17 mouse cellular contexts compared by ENCODE assay signal in the genomic region with DNA sequence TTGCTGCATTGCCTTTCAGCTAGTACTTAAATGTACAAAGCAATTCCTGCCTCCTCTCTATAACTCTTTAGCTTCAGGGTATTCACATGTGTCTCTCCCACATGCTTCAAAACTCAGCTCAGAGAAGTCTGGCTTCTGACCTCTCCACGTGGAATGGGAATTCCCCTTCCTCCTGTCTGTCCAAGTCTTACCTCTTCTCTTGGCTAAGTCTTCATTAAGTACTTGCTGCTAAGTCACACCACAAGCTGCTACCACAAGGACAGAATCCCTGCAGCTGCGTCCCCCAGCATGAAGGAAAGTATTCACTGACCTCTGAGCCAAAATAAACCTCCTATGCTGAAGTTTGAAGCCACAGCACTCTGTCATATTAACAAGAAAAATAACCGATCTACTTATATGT.
"Had no signal": no experiment of that assay in that cellular context is flagged by ENCODE, and none has a peak within 500 bp of the region (broad histone marks: within the 10 kb centered on the region; RNA-seq: fewer than 3 reads in every experiment).

No protein-coding gene starts in this region.

- H3K9ac ChIP-seq: limb, embryonic 13.5 days; liver, embryonic 12.5 days; lung, embryonic 14.5 days; neural tube, embryonic 15.5 days had no signal

- DNase-seq: kidney, adult 8-10 months; kidney, postnatal 10 days; kidney, postnatal 4 days; lung, embryonic 14.5 days; lung, postnatal 10 days; lung, postnatal 4 days; midbrain, embryonic 14.5 days; right cerebral cortex, adult 18-20 months; right cerebral cortex, postnatal 25 days; thymus, adult 18-20 months; thymus, postnatal 25 days had no signal

- H3K27me3 ChIP-seq: limb, embryonic 13.5 days; liver, embryonic 12.5 days; neural tube, embryonic 15.5 days had no signal

- H3K4me3 ChIP-seq: layer of hippocampus, adult 2 months; limb, embryonic 13.5 days; liver, embryonic 12.5 days; midbrain, embryonic 10.5 days; myocyte; neural tube, embryonic 15.5 days had no signal

- ATAC-seq: liver, embryonic 12.5 days had no signal

- H3K27ac ChIP-seq: layer of hippocampus, adult 2 months; limb, embryonic 13.5 days; liver, embryonic 12.5 days; midbrain, embryonic 10.5 days; neural tube, embryonic 15.5 days had no signal

- H3K4me2 ChIP-seq: limb, embryonic 13.5 days; liver, embryonic 12.5 days; lung, embryonic 14.5 days; neural tube, embryonic 15.5 days had no signal

- H3K36me3 ChIP-seq: limb, embryonic 13.5 days; liver, embryonic 12.5 days; midbrain, embryonic 10.5 days; neural tube, embryonic 15.5 days had no signal

- H3K4me1 ChIP-seq: limb, embryonic 13.5 days; liver, embryonic 12.5 days; neural tube, embryonic 15.5 days had no signal

- H3K9me3 ChIP-seq: limb, embryonic 13.5 days; liver, embryonic 12.5 days; midbrain, embryonic 10.5 days; neural tube, embryonic 15.5 days had no signal
